Mouse (Mus musculus) neutrophil, adult 5-6 weeks (primary cell): Measurements from ENCODE around the gene Phf14. TPM values are rescaled to one million over a fixed set of nuclear protein-coding genes. Genes with fewer than 3 reads are reported as not detected.
"Not testable (repeated sequence)": the region's sequence is repeated elsewhere in the genome, so short reads cannot be mapped to it uniquely, and the experiment has no call there.

Experiments
- ATAC-seq: fragments of 151-379, 151-347 bp; 2 replicates; pipeline ENCODE4 v1.8.0; 2017; ENCODE audit warnings: mild to moderate bottlenecking, moderate TSS enrichment; ENCODE audit not compliant: insufficient number of reproducible peaks, poor library complexity, low FRiP score, severe bottlenecking; ENCODE audit errors: extremely low read depth
- total RNA-seq: library from RNA; stranded (forward); fragments of 200-1000 nt; gene quantifications from 2 replicates; pipeline ENCODE4 v1.2.3, GENCODE M21; 2017

Phf14 gene
- total RNA-seq, 1 experiment from 2014 or later: 128 TPM

- no peak for ATAC-seq
Measured at GRCm38 (mm10) chr6:12080423-12080822, 172.8 kb downstream of the Phf14 start.

GRCm38 (mm10) chr6:12081722-12082121 lies 174.1 kb downstream of the Phf14 start:
- no peak for ATAC-seq

GRCm38 (mm10) chr6:12082125-12082524 lies 174.5 kb downstream of the Phf14 start:
- no peak for ATAC-seq

- ATAC-seq: no peak
Measured at GRCm38 (mm10) chr6:12082531-12083216, 175.1 kb downstream of the Phf14 start.

GRCm38 (mm10) chr6:12084721-12085120 lies 177.1 kb downstream of the Phf14 start:
- no peak for ATAC-seq

GRCm38 (mm10) chr6:12089439-12089992 lies 181.9 kb downstream of the Phf14 start:
- no peak for ATAC-seq

GRCm38 (mm10) chr6:12095716-12096115 lies 188.1 kb downstream of the Phf14 start:
- ATAC-seq: no peak

GRCm38 (mm10) chr6:12097125-12097524 lies 189.5 kb downstream of the Phf14 start:
- no peak for ATAC-seq

- ATAC-seq: no peak
Measured at GRCm38 (mm10) chr6:12105144-12105543, 197.5 kb downstream of the Phf14 start.

GRCm38 (mm10) chr6:12107326-12107725 lies 199.7 kb downstream of the Phf14 start:
- no peak for ATAC-seq

- ATAC-seq: no peak
Measured at GRCm38 (mm10) chr6:12107786-12108185, 200.2 kb downstream of the Phf14 start.

- ATAC-seq: no peak
Measured at GRCm38 (mm10) chr6:12116926-12117818, 209.6 kb downstream of the Phf14 start.

GRCm38 (mm10) chr6:12117819-12118570 lies 210.4 kb downstream of the Phf14 start:
- ATAC-seq: no peak

GRCm38 (mm10) chr6:12122759-12123158 lies 215.2 kb downstream of the Phf14 start:
- ATAC-seq: no peak

GRCm38 (mm10) chr6:12125031-12125803 lies 217.6 kb downstream of the Phf14 start:
- peak; percentile 83 for ATAC-seq

GRCm38 (mm10) chr6:12126601-12127000 lies 219.0 kb downstream of the Phf14 start:
- not testable (repeated sequence) for ATAC-seq

GRCm38 (mm10) chr6:12127287-12127686 lies 219.7 kb downstream of the Phf14 start:
- no peak for ATAC-seq
